Mouse (Mus musculus): Measurements from ENCODE around the gene Dnajc9.

GRCm38 (mm10) chr14:20389446-20390079 lies 853 bp upstream of the Dnajc9 start:
- TF ChIP-seq CTCF (IDR thresholded peaks at IDR 0.05; ENCODE audit: control insufficient read depth, insufficient read depth, low read length) (no peak), POLR2A (IDR thresholded peaks at IDR 0.05; ENCODE audit: borderline replicate concordance, control insufficient read depth, low read depth, low read length) (no peak)

Measured in bone marrow, adult 2 months (tissue).